Mouse (Mus musculus) spleen, adult 2 months (tissue): Measurements from ENCODE around the gene Gtpbp3. TPM values are rescaled to one million over a fixed set of nuclear protein-coding genes. Genes with fewer than 3 reads are reported as not detected.
"Not testable (repeated sequence)": the region's sequence is repeated elsewhere in the genome, so short reads cannot be mapped to it uniquely, and the experiment has no call there.

Experiments used
- DNase-seq, 2 experiments: peaks; one replicate each; pipeline versions ENCODE4 v3.0.0 to v3.0.0-alpha.2; 2012 to 2021; ENCODE audit warnings: low spot score in 2 of 2, low read depth in 1 of 2
- H3K27ac ChIP-seq: fragments of 200-500 bp; 2 replicates; pipeline ENCODE4 v1.5.1; 2012; ENCODE audit warnings: low read length, inconsistent platforms; ENCODE audit not compliant: insufficient read depth
- H3K27me3 ChIP-seq: fragments of 200-500 bp; 2 replicates; pipeline ENCODE4 v1.6.1; 2012; ENCODE audit warnings: mild to moderate bottlenecking, moderate library complexity, low read length, inconsistent platforms; ENCODE audit not compliant: control insufficient read depth, insufficient read depth
- H3K36me3 ChIP-seq: fragments of 200-500 bp; 2 replicates; pipeline ENCODE4 v1.6.1; 2012; ENCODE audit warnings: mild to moderate bottlenecking, low read length, inconsistent platforms; ENCODE audit not compliant: control insufficient read depth, insufficient read depth
- H3K4me1 ChIP-seq: fragments of 200-500 bp; 2 replicates; pipeline ENCODE4 v1.6.1; 2011; ENCODE audit warnings: inconsistent platforms; ENCODE audit not compliant: control insufficient read depth, insufficient read depth, insufficient read length
- H3K4me3 ChIP-seq: fragments of 200-500 bp; 2 replicates; pipeline ENCODE4 v1.5.1; 2011; ENCODE audit warnings: mild to moderate bottlenecking, inconsistent platforms; ENCODE audit not compliant: insufficient read depth, insufficient read length; ENCODE audit errors: extremely low read depth
- CTCF ChIP-seq: fragments of 200-500 bp; IDR thresholded peaks from 2 replicates; pipeline ENCODE4 v1.5.1; 2011; ENCODE audit warnings: mild to moderate bottlenecking, inconsistent platforms; ENCODE audit not compliant: insufficient read depth, insufficient read length, insufficient replicate concordance; ENCODE audit errors: extremely low read depth
- POLR2A ChIP-seq: fragments of 200-500 bp; IDR thresholded peaks from 2 replicates; pipeline ENCODE4 v1.6.1; 2011; ENCODE audit warnings: low read depth, low read length, inconsistent platforms
- WGBS: fragments of 180-500 bp; shearing (Covaris S2); methylation state at CpG from one replicate; pipeline ENCODE4 v1.1.7; 2018; 5-methylcytosine and 5-hydroxymethylcytosine counted together
- polyA plus RNA-seq: library from polyadenylated mRNA; depleted of rRNA; stranded (reverse); fragments of >200 nt; gene quantifications from 2 replicates; pipeline ENCODE4 v1.2.3, GENCODE M21; 2012

The Gtpbp3 gene
- polyA plus RNA-seq, 1 experiment: 26.3 TPM

GRCm38 (mm10) chr8:71528362-71529073 is 40.6 kb downstream of the Gtpbp3 start:
- TF ChIP-seq CTCF (no peak), POLR2A (no peak)
- WGBS: 8% methylated on average over 11 of the region's 11 CpGs
- no peaks in the 10 kb centered on the region for H3K27me3 ChIP-seq
- peak overlapping the region; percentile 12 for H3K27ac ChIP-seq
- H3K36me3 ChIP-seq: no peaks in the 10 kb centered on the region
- DNase-seq: no peak
- peaks cover 5% of the 10 kb centered on the region; the same call in 1 of the 2 replicates for H3K4me1 ChIP-seq
- H3K4me3 ChIP-seq: no peak overlapping the region

GRCm38 (mm10) chr8:71530735-71531467 is 43.0 kb downstream of the Gtpbp3 start:
- H3K27ac ChIP-seq, H3K4me3 ChIP-seq, H3K27me3 ChIP-seq, H3K4me1 ChIP-seq, H3K36me3 ChIP-seq, DNase-seq: not testable (repeated sequence)
- 81% methylated on average over 8 of the region's 12 CpGs for WGBS

GRCm38 (mm10) chr8:71534263-71534810 is 46.4 kb downstream of the Gtpbp3 start:
- 74% methylated on average over 3 of the region's 3 CpGs for WGBS
- Histone ChIP-seq H3K27me3 (no peaks in the 10 kb centered on the region), H3K4me3 (no peak overlapping the region), H3K4me1 (peaks cover 12% of the 10 kb centered on the region; the same call in 1 of the 2 replicates), H3K27ac (no peak overlapping the region), H3K36me3 (no peaks in the 10 kb centered on the region)
- no peak for TF ChIP-seq POLR2A
- no peak for TF ChIP-seq CTCF
- no peak for DNase-seq

- Histone ChIP-seq H3K4me1 (peaks cover 12% of the 10 kb centered on the region; the same call in 1 of the 2 replicates), H3K27me3 (no peaks in the 10 kb centered on the region), H3K36me3 (no peaks in the 10 kb centered on the region), H3K4me3 (peak overlapping the region; percentile 16; the same call in 1 of the 2 replicates), H3K27ac (no peak overlapping the region)
- no peak for DNase-seq
- no peak for TF ChIP-seq POLR2A
- no peak for TF ChIP-seq CTCF
- WGBS: 23% methylated on average over 5 of the region's 5 CpGs
Observed at GRCm38 (mm10) chr8:71535663-71536062, 47.8 kb downstream of the Gtpbp3 start.

GRCm38 (mm10) chr8:71537028-71537867 is 49.3 kb downstream of the Gtpbp3 start, which contains the start of gene Bst2:
Gene Bst2, minus strand, starts transcription at chr8:71537456.
- Histone ChIP-seq H3K4me3 (peak within 1 kb of the TSS; percentile 93), H3K4me1 (peaks cover 12% of the 10 kb centered on the region; the same call in 1 of the 2 replicates)
- peak; percentile 83 to 86 for DNase-seq

GRCm38 (mm10) chr8:71542632-71543343 is 54.9 kb downstream of the Gtpbp3 start, which contains the start of gene Mvb12a:
Gene Mvb12a, plus strand, starts transcription at chr8:71542922.
- no peak for TF ChIP-seq CTCF
- TF ChIP-seq POLR2A: peak; percentile 9; the same call in 1 of the 2 replicates
- H3K27me3 ChIP-seq: no peaks in the 10 kb centered on the region
- peak; percentile 96 to 98 for DNase-seq
- H3K36me3 ChIP-seq: peaks cover 16% of the 10 kb centered on the region
- H3K4me1 ChIP-seq: peaks cover 5% of the 10 kb centered on the region
- WGBS: under 1% methylated on average over 55 of the region's 55 CpGs
- peak within 1 kb of the TSS; percentile 62 for H3K27ac ChIP-seq
- peak within 1 kb of the TSS; percentile 86 for H3K4me3 ChIP-seq

More at GRCm38 (mm10) chr8:71537028-71537867, 49.3 kb downstream of the Gtpbp3 start, which contains the start of gene Bst2:
- under 1% methylated on average over 37 of the region's 37 CpGs for WGBS
- Histone ChIP-seq H3K27ac (peak within 1 kb of the TSS; percentile 92), H3K27me3 (no peaks in the 10 kb centered on the region), H3K36me3 (no peaks in the 10 kb centered on the region)
- TF ChIP-seq CTCF: no peak
- peak; percentile 16 for TF ChIP-seq POLR2A
